Mouse (Mus musculus) activated CD4-positive, CD25-positive, alpha-beta regulatory T cell, adult 4 months (primary cell): ENCODE results near the gene Inip. TPM values are rescaled to one million over a fixed set of nuclear protein-coding genes. Genes with fewer than 3 reads are reported as not detected.
"Not testable (repeated sequence)": the region's sequence is repeated elsewhere in the genome, so short reads cannot be mapped to it uniquely, and the experiment has no call there.

ENCODE experiments used
- ATAC-seq: one replicate; pipeline ENCODE4 v1.8.0; 2017
- polyA plus RNA-seq, 2 experiments: library from polyadenylated mRNA; unstranded; fragments of 100-300 nt; shearing (Covaris generic); gene quantifications; one replicate each; pipeline ENCODE4 v1.2.1; 2017

The Inip gene
- polyA plus RNA-seq, 2 experiments from 2014 or later = 37.2 to 44.7 TPM

DNA sequence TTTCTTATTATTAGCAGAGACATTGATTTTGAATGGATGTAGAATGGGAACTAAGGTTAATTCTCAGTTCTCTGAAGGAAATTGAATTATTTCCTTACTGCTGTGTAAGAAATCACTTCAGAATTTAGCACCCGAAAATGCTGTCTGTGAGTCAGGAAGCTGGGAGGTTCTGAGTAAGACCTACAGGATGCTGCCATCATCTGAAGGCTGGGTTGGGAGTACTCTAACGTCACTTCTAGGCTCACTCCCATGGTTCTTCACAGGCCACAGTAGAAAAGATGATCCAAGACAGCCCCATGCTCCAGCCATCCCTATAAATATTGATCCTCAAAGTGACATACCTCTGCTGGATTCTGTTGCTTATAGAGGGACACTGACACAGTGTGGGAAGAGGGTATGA is 6.1 kb upstream of the Inip start:
- no peak for ATAC-seq

DNA sequence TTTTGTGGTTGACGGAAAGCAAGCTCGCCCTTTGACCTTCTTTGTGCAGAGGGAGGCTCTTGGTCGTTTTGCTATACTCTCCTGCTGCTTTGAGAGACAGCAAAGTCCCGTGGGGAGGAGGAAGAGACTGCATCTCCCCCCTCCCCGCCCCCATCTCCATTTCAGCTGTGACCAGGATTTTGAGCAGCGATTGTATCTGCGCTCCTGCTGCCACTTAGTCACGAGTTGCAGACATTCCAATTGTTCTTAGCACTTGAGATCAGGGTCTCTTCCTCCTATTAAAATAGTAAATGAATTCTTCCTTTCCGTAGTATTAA is 5.4 kb upstream of the Inip start:
- no peak for ATAC-seq

DNA sequence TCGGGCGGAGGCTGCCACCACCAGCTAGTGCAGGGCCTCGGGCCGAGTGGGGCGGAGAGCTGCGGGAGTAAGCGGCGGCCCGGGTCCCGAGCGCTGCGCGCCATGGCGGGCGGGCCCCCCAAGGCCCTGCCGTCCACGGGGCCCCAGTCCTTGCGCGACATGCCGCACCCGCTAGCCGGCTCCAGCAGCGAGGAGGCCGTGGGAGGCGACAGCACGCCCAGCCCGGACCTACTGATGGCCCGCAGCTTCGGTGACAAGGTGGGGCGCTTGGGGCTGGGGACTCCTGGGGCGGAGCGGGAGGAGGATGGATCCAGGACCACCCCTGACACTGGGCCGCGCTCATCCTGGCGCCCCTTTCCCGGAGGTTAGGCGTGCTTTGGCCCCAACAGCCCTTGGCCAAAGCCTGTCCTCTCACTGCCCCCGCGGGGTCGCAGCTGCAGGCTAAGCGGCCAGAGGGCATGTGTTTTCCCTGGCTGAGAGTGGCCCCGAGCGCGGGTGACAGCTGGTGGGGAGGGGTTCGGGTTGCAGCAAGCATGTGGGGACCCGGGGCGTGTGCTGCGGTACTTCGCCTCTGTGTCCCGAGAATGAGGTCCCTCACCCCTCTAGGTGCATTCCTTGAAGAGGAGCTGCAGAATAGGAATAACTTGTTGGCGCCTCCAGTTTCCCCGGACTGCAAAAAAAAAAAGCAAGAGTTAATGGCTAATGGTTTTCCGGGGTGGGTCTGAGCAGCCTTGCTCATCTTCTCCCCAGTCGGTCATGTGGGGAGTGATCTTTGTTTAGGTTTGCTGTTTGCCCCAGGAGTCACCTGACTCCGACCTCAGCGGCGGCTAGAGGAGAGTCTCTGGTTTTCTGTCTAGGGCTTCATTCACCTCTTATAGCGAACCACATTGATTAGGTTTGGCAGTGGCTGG is 4.8 kb upstream of the Inip start:
- ATAC-seq = peak; percentile 55

DNA sequence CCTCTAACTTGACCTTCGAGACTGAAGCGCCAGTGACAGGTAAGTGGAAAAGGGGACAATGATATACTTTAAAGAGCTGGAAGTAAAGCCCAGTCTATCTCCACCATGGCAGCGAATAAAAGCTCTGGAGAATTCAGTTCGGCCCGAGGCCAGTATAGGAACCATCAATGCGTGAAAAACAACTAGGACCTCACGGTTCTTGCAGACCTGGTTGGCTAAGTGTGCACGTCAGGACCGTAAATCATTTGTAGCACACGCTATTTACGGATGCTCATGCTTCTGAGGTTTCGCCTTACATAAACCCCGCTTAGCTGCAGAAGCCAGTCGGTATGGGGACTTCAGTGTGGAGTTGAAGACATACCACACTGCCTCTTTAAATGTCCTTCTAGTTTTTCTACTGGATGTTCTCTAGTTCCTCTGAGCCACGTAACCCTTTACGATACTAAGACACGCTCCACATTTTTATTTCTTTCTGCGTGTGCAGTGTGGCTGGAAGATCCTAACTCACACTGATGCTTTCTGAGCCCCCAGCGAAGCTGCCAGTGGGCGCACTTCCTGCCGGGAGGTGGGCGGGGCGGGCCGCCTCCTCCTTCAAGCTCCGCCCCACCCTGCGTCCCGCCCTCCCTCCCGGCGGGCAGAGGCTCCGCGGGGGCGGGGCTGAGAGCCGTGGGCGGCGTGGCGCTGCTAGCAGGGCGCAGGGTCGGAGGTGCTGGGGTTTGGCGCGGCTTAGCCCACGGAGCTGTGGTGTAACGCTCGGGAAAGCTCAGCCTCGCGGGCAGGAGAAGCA is 4.0 kb upstream of the Inip start, which contains the start of gene Snx30:
Gene Snx30 (plus strand): TSS at position 660 of the 787 bp plus-strand sequence.
- peak; percentile 71 for ATAC-seq

DNA sequence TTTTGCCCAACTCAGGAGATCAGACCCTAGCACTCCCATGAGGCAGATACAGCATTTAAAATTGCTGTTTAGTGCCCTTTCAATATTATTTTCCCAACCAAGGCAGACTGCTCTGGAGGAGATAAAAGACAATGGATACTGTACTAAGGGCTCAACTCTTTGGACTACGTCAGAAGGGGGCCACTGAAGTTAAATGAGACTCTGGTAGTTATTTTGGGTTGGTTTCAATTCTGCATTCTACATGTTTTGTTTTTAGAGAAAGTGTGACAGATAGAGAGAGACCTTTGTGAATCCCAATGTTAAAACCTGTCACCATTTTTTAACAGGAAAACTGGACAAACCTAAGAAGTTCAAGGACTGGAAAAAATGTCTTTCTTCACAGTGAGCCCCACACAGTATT is 3.4 kb upstream of the Inip start:
- ATAC-seq = no peak

DNA sequence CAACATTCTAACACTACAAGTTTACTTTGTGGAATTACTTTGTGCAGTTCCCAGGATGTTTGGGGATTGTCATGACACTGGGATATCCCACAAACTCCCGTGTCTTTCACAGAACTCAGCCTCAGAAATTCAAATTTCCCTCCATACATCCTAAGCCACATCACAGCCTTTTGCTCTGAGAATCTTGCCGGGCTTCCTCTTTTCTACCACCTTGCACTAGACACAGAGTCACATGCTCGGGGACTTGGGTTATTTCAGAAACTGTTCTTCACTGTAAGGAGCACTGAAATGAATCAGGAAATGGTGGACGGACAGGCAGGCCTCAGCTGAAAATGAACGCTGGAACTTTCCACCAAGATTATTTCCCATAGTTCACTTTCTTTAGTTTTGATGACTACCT is 2.0 kb upstream of the Inip start:
- ATAC-seq = no peak

DNA sequence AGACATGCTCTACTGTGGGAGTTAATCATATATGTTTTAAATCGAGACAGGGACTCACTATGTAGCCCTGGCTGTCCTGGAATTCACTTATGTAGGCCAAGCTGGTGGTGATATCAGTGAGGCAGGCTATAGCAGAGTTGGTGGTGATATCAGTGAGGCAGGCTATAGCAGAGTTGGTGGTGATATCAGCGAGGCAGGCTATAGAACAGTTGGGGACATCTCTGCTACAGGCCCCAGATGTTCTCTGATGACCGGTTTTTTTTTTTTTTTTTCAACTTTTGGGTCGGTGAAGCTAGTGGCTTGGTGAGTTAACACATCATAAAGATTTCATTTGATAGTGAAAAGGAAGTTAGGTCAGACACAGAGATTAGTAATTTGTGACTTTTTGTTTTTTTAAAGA is 1.4 kb upstream of the Inip start:
- no peak for ATAC-seq

DNA sequence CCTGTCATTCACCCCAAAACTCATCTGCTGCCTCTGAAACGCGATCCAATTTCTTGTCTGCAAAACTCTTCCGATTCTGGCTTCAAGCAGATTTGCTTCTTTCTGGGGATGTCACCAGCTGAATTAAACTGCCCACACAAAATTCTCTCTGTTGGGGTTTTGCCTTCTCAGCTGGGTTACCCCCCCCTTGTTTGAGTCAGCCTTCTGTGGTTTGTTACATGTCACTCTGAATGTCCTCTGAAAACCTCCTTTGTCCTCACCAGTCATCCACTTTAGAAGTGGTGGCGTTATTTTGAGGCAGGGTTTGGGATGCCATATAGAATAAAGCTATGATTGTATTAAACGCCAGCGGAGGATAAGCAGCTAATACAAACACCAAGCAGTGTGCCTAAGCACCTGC is 718 bp upstream of the Inip start:
- no peak for ATAC-seq

DNA sequence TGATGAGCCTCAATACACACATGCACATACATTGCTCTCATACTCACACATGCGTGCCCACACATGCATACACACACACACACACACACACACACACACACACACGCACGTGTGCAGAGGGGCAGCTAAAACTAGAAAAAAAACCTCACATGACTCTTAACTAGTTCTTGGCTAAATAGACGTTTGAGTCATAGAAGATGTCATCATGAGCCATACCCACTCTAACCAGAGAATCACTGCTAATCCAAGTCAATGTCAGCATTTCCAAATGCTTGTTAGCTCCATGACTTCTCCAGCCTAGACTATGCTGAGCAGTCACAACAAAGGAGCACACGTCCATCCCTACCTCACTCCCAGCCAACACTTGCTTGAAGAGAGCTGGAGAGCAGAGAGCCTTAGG is 1.2 kb downstream of the Inip start:
- no peak for ATAC-seq

DNA sequence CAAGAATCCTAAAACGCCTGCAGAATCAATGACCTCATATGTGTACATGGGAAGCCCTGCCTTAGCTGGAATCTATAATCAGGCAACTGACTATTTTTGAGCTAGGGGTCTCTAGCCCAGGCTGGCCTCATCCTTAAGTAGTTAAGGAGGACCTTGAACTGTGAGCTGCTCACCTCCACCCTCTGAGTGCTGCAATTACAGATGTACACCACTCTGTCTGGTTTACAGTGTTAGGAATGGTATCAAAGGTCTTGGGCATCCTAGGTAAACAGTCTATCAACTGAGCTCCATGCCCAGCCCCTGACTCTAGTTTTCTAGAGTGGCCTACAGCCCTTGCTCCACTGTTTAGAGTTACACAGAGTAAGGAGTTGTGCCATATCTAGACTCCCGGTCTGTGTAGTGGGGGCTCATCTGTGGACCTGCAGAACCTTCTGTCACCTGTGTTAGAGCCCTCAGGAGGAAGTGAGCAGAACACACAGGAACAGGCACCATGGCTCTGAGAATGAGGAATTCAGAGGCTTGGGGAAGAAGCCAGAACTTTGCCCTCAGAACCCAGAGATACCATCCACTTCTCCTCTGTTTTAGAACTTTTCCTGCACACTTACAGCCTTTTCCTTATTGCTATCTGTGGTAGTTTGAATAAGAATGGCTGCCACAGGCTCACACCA is 5.5 kb downstream of the Inip start:
- ATAC-seq = no peak

DNA sequence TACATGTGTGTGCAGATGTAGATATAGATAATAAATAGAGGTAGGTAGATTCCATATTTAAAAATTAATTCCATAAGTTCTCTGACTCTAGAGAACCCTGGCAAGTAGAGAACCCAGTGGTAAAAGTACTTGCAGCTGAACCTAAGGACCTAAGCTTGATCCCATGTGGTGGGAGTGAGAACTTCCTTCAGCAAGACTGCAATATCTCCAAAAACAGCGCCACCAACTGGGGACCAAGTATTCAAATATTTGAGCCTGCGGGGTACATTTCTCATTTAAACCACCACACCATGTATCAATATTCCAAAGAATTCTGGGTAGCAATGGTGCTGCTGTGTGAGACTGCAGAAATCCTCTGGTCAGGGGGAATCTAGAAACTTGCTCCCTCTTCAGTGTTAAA is 7.3 kb downstream of the Inip start:
- ATAC-seq = no peak

DNA sequence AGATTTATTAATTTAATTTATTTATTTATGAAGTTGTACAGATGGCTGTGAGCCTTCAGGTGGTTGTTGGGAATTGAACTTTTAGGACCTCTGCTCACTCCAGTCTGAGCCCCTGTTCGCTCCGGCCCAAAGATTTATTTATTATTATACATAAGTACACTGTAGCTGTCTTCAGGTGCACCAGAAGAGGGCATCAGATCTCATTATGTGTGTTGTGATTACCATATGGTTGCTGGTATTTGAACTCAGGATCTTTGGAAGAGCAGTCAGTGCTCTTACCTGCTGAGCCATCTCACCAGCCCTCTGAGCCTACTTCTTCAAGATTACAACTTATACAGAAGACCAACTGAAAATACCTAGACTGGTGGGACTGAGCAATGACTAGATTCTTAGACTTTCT is 7.8 kb downstream of the Inip start:
- not testable (repeated sequence) for ATAC-seq

DNA sequence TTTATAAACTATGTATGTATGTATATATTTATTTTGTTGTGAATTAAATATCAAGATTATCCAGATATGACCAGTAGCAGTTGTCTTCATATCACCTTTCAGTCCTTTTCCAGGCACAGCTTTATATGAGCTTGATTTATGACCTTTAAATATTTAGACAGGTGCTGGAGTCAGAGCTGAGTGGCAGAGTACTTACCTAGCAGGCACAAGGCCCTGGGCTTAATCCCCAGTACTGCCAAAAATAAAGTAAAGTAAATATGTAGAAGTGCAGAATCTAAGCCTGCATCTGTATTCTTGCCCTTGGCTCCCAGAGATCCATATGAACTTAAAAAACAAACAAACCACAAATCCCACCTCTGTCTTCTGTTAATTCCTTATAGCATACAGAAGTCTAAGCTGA is 12.4 kb downstream of the Inip start:
- ATAC-seq = no peak

DNA sequence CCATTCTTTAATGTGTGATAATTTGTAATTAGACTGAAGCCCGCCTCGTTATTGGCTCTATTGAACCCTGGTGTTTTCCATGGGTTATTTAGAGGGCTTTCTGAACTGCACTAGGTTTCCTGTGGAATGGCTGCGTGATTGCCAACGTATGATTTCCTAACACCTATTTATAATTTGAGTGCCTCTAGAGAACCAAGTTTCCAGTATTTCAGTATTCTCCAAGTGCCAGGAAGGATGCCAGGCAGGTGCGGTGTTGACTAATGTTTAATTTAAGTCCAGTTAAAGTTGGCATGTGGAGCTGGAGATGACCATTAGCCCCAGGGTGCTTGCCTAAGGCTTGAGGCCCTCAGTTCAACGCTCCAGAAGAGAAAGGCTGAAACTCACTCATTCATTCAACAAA is 14.3 kb downstream of the Inip start:
- ATAC-seq = no peak

DNA sequence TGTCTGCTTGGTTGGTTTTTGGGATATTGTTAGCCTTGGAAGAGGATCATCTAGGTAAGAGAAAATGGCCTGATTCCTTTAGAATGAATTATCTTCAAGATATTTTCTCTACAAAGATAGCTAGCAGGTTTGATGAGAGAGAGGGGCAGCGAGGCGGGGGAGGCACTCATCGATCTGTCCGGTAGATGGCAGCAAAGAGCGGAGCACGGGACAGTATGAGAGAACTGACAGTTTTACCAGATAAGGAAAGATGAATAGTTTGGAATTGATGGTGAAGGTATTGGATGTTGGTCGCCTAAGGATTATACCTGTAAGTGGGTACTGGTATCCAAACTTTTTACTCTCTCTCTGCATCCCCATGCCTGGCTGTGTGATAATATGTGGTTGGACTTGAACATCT is 14.7 kb downstream of the Inip start:
- peak; percentile 22 for ATAC-seq

DNA sequence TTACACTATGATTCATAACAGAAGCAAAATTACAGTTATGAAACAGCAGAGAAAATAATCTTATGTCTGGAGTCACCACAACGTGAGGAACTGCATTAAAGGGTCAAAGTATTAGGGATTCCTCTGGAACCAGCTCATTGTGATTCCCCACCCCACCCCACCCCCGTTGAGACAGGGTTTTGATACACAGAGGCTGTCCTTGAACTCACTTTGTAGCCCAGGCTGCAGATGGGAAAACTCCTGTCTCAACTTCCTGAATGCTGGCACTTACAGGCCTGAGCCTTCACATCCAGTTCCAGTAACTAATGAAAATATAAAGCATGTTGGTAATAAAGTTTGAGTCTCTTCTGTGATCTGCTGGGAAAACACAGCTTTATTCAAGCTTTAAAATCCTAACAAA is 16.0 kb downstream of the Inip start:
- ATAC-seq = no peak

DNA sequence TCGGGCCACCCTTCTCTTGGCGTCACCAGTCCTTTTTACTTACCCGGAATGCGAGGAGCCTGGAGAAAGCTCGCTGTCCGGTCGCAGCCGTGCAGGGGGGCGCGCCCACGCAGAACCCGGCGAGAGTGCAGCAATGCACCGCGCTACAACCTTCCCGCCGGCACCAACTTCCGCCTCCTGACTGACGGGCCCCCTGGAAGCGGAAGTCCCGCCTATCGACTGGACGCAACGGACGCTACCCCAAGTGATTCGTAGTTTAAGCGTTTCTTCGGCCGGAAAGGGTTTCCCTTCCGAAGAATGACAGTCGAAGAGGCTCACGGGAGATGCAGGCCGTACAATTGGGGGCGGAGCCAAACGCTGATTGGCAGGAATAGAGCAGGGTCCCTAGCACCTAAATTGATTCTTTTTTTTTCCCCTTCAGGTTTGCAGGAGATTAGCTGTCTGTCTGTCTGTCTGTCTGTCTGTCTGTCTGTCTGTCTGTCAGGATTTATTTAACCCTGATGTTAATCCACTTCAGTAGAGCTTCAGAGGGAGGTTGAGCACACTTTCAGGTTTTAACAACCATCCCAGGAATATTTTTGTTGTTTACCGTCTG is 17.6 kb downstream of the Inip start:
- ATAC-seq = peak; percentile 95

DNA sequence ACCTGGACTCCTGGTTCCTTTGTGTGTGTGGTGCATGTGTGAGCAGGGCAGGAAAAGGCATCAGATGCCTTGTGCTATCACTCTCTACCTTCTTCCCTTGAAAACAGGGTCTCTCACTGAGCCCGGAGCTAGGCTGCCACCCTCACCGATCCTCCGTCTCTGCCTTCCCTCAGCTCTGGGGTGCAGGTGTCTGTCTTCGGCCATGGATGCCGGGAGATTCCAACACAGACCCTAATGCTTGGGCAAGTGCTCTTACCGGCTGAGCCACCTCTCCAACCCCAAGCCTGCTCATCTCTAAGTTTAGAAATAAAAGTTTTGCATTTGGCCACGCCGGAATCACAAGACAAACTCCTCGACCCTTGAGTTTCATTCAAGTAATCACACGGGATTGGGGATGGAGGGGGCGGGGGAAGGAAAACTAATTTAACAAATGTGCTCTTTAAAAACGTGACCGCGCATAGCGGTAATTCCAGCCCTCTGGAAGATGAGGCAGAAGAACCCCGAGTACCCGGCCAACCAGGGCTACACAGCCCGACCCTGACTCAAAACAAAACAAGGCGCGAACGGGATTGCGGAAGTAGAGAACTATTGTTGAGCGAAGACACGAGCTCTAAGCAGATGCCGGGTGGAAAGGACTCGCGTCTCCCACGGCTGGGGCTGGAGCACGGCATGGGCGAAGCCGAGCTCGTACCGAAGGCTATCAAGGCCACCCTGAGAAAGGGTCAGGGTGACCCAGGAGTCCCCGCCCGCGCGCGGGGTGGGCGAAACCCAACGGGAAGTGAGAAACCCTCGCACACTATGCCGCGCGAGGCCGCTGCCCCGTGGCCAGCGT is 18.3 kb downstream of the Inip start:
- ATAC-seq = peak; percentile 13

DNA sequence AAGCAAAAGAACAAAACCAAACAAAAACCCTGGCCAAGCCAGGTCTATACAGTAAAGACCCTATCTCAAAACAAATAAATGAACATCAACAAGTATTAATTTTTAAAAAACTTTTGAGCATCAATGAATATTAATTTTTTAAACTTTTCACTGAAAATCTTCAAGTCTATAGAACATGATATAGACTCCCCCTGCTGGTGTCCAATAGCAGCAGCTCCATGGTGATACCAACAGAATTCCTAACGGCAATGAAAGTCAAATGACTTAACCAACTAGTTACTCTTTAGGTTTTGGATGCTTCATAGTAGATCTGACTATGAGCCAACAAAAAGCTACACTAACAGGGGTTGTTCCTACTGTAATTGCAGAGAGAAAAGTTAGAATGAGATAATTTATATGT is 20.8 kb downstream of the Inip start:
- ATAC-seq = no peak

DNA sequence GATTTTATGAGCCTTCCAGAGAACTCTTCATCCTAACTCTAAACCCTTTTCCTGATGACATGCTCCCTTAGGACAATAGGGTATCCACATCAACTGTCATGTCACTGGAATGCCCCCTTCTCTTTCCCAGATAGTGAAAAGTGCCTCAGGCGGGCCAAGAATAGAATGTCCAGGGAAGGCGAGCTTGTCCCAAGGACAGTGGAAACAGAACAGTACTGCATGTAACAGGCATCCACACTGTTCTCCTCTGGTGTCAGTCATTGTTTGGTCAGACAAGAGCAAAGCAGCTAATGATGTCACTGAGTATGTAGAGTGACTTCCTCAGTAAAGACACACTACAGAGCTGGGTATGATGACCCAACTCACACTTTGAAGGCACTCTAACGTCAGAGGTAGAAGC is 23.6 kb downstream of the Inip start:
- ATAC-seq = no peak

DNA sequence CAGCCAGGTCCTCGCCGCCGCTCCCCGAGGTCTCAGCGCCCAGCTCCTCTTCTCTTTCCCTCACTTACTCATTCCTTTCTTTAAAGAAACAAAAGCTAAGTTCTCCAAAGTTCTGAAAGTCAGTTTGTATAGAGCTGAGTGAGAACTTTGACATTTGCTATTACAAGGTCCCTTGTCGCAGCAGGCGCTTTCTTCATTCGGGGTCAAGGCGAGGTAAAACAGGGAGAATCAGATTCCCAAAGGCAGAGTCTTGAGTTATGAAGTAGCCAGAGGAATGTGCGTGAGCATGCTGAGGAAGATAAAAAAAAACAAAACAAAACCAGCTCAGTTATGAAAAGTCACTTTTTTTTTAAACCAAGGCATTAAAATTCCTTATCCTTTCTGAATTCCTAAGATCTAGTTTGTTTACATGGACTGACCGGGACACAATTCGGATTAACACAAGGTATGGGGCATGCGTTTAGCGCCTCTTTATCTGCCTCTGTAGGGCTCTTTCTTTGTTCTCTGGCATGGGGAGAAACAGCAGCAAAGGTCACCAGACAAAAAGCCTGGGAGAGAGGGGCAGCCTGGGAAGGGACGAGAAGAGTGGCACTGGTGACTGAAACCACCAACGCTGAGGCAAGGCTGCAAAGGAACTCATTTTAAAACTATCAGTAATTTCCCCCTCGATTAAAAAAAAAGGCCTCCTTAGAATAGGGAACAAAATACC is 29.1 kb downstream of the Inip start:
- no peak for ATAC-seq

DNA sequence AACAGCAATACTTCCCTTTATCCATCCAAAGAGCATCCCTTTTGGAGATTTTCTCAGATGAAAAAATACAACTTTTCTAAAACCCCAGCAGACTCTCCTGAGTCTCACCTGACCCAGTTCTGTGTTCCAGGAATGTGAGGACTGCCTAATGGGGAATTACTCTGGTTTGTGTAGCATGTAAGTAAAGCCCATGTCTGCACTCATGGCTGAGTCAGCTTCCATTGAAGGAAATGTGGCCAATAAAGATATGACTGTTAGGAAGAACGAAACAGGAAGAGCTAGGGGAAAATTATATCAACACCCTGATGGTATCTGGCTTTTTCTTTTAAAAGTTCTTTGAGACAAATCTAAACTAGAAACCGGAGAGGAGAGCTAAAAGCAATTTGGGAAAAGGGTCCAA is 33.7 kb downstream of the Inip start:
- ATAC-seq = no peak
